Mouse (Mus musculus) liver, embryonic 18 days (tissue): ENCODE results near the gene Sgsm2. TPM values are rescaled to one million over a fixed set of nuclear protein-coding genes. Genes with fewer than 3 reads are reported as not detected.

Experiments
- polyA plus RNA-seq: library from polyadenylated mRNA; depleted of rRNA; stranded (reverse); fragments of >200 nt; gene quantifications from 2 replicates; pipeline ENCODE4 v1.2.3, GENCODE M21; 2012; rRNA removed

The Sgsm2 gene
- polyA plus RNA-seq = 1.8 and 2.1 TPM in 2 replicates

GRCm38 (mm10) chr11:74896901-74897677 lies at the start of gene Sgsm2:
Sgsm2 (minus strand) TSS chr11:74897060.

GRCm38 (mm10) chr11:74925577-74926387 lies 28.9 kb upstream of the Sgsm2 start, which contains the start of the genes Smg6 and Srr:
Smg6 (plus strand) TSS chr11:74925823.
Srr (minus strand) TSS chr11:74925948.

GRCm38 (mm10) chr11:74897678-74898516 lies 1.0 kb upstream of the Sgsm2 start, which contains the start of gene Tsr1:
Tsr1 (plus strand) TSS chr11:74898071.

GRCm38 (mm10) chr11:74830256-74831161 lies 66.4 kb downstream of the Sgsm2 start, which contains the start of gene Mnt:
Mnt (plus strand) TSS chr11:74830920.

Other genes starting within 250 kb of the Sgsm2 start
- gene Cluh, start 247.6 kb downstream of the Sgsm2 start, polyA plus RNA-seq = 40.8 and 47.9 TPM in 2 replicates
- 14.8 and 15.2 TPM in 2 replicates for gene Pafah1b1, start 172.4 kb downstream of the Sgsm2 start, polyA plus RNA-seq
- 4.0 and 4.3 TPM in 2 replicates for gene Mettl16, start 126.2 kb downstream of the Sgsm2 start, polyA plus RNA-seq
- gene Mnt, start 66.1 kb downstream of the Sgsm2 start, polyA plus RNA-seq = 1.9 and 2.1 TPM in 2 replicates
- 13.0 and 14.5 TPM in 2 replicates for gene Tsr1, start 1.0 kb upstream of the Sgsm2 start, polyA plus RNA-seq
- gene Smg6, start 28.8 kb upstream of the Sgsm2 start, polyA plus RNA-seq = 6.1 and 7.0 TPM in 2 replicates
- 2.8 and 3.1 TPM in 2 replicates for gene Srr, start 28.9 kb upstream of the Sgsm2 start, polyA plus RNA-seq